Mouse (Mus musculus) neutrophil, adult 5-6 weeks (primary cell): ENCODE measurements at regions not wholly inside any gene's neighbourhood (a gene's known extent, or its start where the extent isn't known, plus 50 kb on each side); places are given as distances from the start of the nearest gene placed in this dataset.
"Not testable (repeated sequence)": the region's sequence is repeated elsewhere in the genome, so short reads cannot be mapped to it uniquely, and the experiment has no call there.

ENCODE experiments used
- ATAC-seq: fragments of 151-379, 151-347 bp; 2 replicates; pipeline ENCODE4 v1.8.0; 2017; ENCODE audit warnings: mild to moderate bottlenecking, moderate TSS enrichment; ENCODE audit not compliant: insufficient number of reproducible peaks, poor library complexity, low FRiP score, severe bottlenecking; ENCODE audit errors: extremely low read depth

GRCm38 (mm10) chr14:53681320-53681719 lies 572.6 kb downstream of the Dad1 start:
- ATAC-seq: not testable (repeated sequence)

- ATAC-seq: not testable (repeated sequence)
Measured at GRCm38 (mm10) chr14:53665681-53666080, 588.2 kb downstream of the Dad1 start.

GRCm38 (mm10) chr14:53662700-53663355 lies 591.1 kb downstream of the Dad1 start:
- not testable (repeated sequence) for ATAC-seq

- ATAC-seq: not testable (repeated sequence)
Measured at GRCm38 (mm10) chr14:53654669-53655068, 599.2 kb downstream of the Dad1 start.

- ATAC-seq: not testable (repeated sequence)
Measured at GRCm38 (mm10) chr14:53651061-53651460, 602.8 kb downstream of the Dad1 start.

GRCm38 (mm10) chr14:53649189-53649588 lies 604.7 kb downstream of the Dad1 start:
- ATAC-seq: not testable (repeated sequence)

- not testable (repeated sequence) for ATAC-seq
Measured at GRCm38 (mm10) chr14:53640441-53640840, 613.5 kb downstream of the Dad1 start.

DNA sequence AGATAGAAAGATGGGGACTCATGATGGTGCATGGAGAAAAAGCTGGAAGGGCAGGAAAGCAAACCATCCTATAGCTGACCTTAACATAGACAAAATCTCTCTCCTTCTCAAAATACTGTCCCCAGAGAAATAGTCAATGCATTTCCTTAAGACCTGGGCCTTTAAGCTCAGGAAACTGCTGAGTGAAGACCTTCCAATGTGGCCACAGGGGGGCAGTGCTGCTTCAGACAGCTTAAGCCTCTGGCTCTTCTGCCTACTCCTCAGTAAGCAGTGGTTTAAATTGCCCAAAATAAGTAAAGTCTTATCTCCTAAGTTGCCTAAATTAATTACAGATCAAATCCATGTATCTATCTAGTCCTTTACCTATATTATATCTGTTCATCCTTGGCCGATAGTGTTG lies 616.2 kb downstream of the Dad1 start:
- ATAC-seq: not testable (repeated sequence)

DNA sequence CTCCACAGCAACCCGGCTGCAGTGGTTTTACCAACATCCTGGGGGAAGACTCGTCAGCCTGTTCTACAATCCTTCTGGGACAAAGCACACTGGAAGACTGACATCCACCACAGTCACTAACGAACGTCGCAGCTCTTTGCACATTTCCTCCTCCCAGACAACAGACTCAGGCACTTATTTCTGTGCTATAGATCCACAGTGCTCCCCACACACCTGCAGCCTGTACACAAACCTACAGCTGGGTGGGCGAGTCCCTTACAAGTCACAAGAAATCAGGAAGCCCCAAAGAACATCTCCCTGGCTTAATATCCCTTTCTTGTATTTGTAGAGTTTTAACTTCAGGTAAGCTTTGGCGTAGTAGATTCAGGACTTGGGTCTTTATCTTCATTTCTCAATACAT lies 618.7 kb downstream of the Dad1 start:
- ATAC-seq: not testable (repeated sequence)

- not testable (repeated sequence) for ATAC-seq
Measured at GRCm38 (mm10) chr14:53634320-53634979, 619.5 kb downstream of the Dad1 start.

GRCm38 (mm10) chr14:53633743-53634142 lies 620.2 kb downstream of the Dad1 start:
- ATAC-seq: not testable (repeated sequence)

- ATAC-seq: not testable (repeated sequence)
Measured at GRCm38 (mm10) chr14:53621376-53621775, 632.5 kb downstream of the Dad1 start.

DNA sequence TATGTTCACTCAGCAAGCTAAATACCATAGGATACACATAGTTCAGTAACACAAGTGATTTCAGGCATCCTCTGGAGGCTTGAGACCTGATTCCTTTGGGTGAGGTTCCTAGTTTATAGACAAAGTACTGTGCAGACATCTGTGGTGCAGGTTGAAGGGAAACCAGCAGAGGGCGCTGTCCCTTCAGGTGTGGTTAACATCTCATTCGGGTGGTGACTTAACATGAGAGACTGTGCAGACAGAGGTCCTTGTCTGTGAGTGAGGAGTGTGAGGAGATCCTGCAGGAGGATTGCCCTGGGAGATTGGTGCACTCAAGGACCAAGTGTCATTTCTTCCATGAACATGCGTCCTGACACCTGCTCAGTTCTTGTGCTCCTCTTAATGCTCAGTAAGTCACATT lies 637.8 kb downstream of the Dad1 start:
- not testable (repeated sequence) for ATAC-seq

- ATAC-seq: no peak
Measured at GRCm38 (mm10) chr14:53614341-53614740, 639.6 kb downstream of the Dad1 start.

GRCm38 (mm10) chr14:53599299-53599698 lies 654.6 kb downstream of the Dad1 start:
- not testable (repeated sequence) for ATAC-seq

- ATAC-seq: not testable (repeated sequence)
Measured at GRCm38 (mm10) chr14:53597287-53597686, 656.6 kb downstream of the Dad1 start.

DNA sequence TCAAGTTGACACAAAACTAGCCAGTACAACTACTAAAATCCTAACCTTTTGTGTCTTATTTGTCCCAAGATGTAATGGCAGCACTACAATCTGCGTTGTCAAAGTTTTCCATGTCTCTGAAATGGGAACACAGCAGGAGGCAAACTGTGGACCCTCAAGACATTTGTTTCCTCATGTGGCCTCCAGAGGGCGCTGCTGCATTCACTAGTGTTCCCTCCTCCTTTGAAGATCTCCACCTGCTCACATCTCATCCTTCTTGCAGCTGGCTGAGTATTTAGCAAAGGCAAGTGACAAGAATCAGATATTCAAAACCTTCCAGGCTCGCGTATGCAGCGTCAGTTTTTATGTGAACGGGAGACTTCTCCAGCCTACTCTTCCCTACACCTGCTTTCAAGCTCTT lies 663.3 kb downstream of the Dad1 start:
- not testable (repeated sequence) for ATAC-seq

DNA sequence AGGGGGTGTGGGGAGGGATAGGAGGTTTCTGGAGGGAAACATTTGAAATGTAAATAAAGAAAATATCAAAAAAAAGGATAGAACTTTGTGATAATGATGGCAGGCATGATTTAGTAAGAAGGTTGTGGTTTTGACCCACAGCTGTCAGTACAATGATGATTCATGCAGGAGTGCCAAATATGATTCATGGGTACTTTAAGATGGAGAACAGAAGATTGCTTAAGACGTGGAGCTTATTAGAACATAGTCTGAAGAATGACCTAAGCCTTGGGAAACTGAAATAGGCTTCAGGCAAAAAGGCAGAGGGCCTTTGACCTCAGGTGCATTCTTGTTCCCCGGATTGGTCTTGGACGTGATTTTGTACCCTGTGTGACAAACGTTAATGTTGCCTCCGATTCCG lies 671.4 kb downstream of the Dad1 start:
- not testable (repeated sequence) for ATAC-seq

DNA sequence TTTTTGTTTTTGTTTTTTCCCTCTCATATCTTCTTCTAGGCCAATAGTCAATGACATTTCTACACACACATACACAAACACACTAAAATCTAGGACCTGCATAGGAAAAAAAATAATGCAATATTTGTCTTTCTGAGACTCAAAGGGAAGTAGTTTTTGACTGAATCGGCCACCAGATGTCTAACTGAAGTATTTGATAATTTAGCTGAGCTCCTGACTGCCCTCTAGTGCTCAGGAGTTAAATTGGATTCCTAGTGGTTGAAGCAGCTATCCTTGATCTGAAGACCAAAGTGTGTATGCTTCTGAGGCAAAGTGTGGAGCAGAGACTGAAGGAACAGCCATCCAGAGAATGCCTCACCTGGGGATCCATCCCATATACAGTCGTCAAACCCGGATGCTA lies 672.2 kb downstream of the Dad1 start:
- ATAC-seq: not testable (repeated sequence)

GRCm38 (mm10) chr14:53576927-53577326 lies 677.0 kb downstream of the Dad1 start:
- ATAC-seq: not testable (repeated sequence)
